Mouse (Mus musculus): Measurements from ENCODE around the gene Atp2b1. TPM values are rescaled to one million over a fixed set of nuclear protein-coding genes. Genes with fewer than 3 reads are reported as not detected.

The Atp2b1 gene
- polyA plus RNA-seq, 1 experiment = 4.1 TPM

DNA sequence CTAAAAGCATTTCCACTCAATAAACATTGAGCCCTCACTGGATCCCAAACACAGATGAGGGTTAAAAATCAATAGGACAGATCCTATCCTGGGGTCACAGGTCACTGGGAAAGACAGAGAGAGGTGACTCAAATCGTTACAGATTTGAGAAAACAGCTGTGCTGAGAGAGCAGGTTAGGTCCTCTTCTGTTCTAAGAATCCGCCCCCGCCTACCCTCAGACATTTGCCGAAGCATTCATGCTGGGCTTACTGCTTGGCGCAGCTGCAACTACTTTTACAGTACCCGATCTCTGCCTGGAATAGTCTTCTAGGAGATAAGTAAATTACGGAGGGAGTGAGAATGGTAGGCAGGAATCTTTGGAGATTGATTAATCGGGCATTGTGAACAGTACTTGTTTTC is 47.9 kb downstream of the Atp2b1 start:
- Histone ChIP-seq H3K4me1 (ENCODE audit: control insufficient read depth, insufficient read depth, low read length) (no peaks in the 10 kb centered on the region), H3K4me3 (ENCODE audit: control insufficient read depth, low read depth, low read length) (no peak overlapping the region), H3K36me3 (ENCODE audit: control insufficient read depth, insufficient read depth, low read length) (no peaks in the 10 kb centered on the region), H3K27ac (ENCODE audit: control insufficient read depth, insufficient read depth, low read depth, low read length) (no peak overlapping the region), H3K27me3 (ENCODE audit: control insufficient read depth, insufficient read depth, low read length) (no peaks in the 10 kb centered on the region)
- TF ChIP-seq POLR2A (IDR thresholded peaks at IDR 0.05; ENCODE audit: control insufficient read depth, low read depth, low read length) = no peak
- TF ChIP-seq CTCF (IDR thresholded peaks at IDR 0.05; ENCODE audit: control insufficient read depth, insufficient read depth, insufficient replicate concordance, low read depth, low read length) = no peak

DNA sequence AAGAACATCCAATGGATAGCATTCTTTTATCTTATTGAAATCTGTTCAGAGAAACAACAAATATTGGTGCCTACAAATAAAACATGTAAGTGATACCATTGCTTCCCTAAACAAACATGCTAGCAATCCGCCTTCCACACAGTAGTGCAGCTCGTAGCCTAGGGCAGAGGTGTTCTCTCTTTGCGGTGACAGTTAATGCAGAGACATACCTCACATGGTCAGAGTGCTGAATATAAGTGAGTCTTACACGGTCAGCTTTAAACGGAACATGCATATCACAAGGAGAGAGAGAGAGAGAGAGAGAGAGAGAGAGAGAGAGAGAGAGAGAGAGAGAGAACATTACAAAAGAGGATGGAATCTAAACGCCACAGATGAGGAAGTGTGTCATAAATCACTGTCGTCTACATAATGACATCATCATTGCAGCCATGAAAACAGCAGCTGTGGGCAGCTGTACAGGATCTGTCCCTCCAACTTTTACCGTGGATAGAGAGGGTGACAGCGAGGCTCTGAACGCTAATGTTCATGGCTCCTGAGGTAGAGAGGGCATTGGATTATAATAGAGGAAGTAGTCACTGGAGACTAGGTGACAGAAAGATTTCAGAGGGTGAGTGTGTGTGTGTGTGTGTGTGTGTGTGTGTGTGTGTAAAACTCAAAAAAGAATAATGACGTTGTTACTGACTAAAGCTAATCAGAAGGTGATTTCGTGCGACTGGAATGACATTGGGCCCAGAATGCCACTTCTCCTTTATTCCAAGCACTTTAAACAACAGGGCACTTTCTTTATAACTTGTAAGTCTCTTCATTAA is 52.4 kb downstream of the Atp2b1 start:
- no peak overlapping the region for H3K27ac ChIP-seq (ENCODE audit: control insufficient read depth, insufficient read depth, low read depth, low read length)
- TF ChIP-seq POLR2A (IDR thresholded peaks at IDR 0.05; ENCODE audit: control insufficient read depth, low read depth, low read length) = no peak
- TF ChIP-seq CTCF (IDR thresholded peaks at IDR 0.05; ENCODE audit: control insufficient read depth, insufficient read depth, insufficient replicate concordance, low read depth, low read length) = no peak
- no peaks in the 10 kb centered on the region for H3K36me3 ChIP-seq (ENCODE audit: control insufficient read depth, insufficient read depth, low read length)
- no peak overlapping the region for H3K4me3 ChIP-seq (ENCODE audit: control insufficient read depth, low read depth, low read length)
- H3K4me1 ChIP-seq (ENCODE audit: control insufficient read depth, insufficient read depth, low read length) = no peaks in the 10 kb centered on the region
- no peaks in the 10 kb centered on the region for H3K27me3 ChIP-seq (ENCODE audit: control insufficient read depth, insufficient read depth, low read length)

DNA sequence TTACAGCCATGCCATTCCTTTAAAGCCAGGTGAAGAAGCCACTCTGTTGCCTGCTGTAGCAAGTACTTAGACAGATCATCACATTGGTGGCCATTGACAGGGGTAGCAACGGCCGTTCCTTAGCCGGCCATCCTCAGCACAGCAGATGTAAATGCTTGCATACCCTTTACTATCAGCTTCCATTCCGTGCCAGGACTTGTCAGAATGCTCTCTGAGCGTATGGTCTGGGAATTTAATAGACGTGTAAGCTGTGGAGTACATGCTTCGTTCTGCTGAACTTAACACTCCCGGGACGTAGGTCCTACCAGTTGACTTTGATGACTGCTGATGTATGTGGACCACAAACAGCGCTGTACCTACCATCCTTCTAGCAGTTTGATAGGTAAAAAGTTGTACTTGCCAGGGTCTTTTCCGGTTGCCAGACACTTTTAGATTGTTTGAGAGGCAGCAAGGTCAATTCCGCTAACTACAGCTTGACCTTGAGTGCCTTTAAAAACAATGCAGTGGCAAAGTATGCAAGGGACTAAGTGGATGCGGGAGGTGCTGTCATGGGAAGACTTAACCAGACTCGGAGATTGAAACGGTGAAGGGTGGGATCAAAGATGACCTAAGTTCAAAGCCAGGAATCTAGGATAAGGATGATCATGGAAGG is 53.2 kb downstream of the Atp2b1 start:
- no peak overlapping the region for H3K27ac ChIP-seq (ENCODE audit: control insufficient read depth, insufficient read depth, low read depth, low read length)
- TF ChIP-seq POLR2A (IDR thresholded peaks at IDR 0.05; ENCODE audit: control insufficient read depth, low read depth, low read length) (no peak), CTCF (IDR thresholded peaks at IDR 0.05; ENCODE audit: control insufficient read depth, insufficient read depth, insufficient replicate concordance, low read depth, low read length) (no peak)
- no peak overlapping the region for H3K4me3 ChIP-seq (ENCODE audit: control insufficient read depth, low read depth, low read length)
- no peaks in the 10 kb centered on the region for H3K27me3 ChIP-seq (ENCODE audit: control insufficient read depth, insufficient read depth, low read length)
- no peaks in the 10 kb centered on the region for H3K36me3 ChIP-seq (ENCODE audit: control insufficient read depth, insufficient read depth, low read length)
- H3K4me1 ChIP-seq (ENCODE audit: control insufficient read depth, insufficient read depth, low read length) = no peaks in the 10 kb centered on the region

DNA sequence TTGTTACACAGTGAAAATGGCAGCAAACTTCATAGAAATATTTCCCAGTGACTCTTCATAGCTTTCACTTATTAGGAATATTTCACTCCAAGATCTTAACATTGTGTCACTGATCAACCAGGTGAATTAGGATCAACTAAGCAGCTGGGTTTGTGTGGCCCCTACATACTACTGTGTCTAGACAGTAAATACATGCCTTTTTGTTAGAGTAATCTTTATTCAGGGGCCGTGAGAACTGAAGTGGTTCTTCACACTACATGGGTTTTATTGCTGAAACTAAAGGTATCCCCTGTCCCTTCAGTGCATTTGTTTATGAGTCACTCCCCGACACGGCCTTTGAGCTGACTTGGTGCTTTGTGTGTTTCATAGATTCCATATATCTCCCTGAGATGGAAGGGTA is 56.7 kb downstream of the Atp2b1 start:
- Histone ChIP-seq H3K27ac (ENCODE audit: control insufficient read depth, insufficient read depth, low read depth, low read length) (no peak overlapping the region), H3K36me3 (ENCODE audit: control insufficient read depth, insufficient read depth, low read length) (no peaks in the 10 kb centered on the region), H3K4me3 (ENCODE audit: control insufficient read depth, low read depth, low read length) (no peak overlapping the region), H3K27me3 (ENCODE audit: control insufficient read depth, insufficient read depth, low read length) (no peaks in the 10 kb centered on the region), H3K4me1 (ENCODE audit: control insufficient read depth, insufficient read depth, low read length) (no peaks in the 10 kb centered on the region; the same call in 1 of the 2 replicates)
- TF ChIP-seq POLR2A (IDR thresholded peaks at IDR 0.05; ENCODE audit: control insufficient read depth, low read depth, low read length) = no peak
- no peak for TF ChIP-seq CTCF (IDR thresholded peaks at IDR 0.05; ENCODE audit: control insufficient read depth, insufficient read depth, insufficient replicate concordance, low read depth, low read length)

DNA sequence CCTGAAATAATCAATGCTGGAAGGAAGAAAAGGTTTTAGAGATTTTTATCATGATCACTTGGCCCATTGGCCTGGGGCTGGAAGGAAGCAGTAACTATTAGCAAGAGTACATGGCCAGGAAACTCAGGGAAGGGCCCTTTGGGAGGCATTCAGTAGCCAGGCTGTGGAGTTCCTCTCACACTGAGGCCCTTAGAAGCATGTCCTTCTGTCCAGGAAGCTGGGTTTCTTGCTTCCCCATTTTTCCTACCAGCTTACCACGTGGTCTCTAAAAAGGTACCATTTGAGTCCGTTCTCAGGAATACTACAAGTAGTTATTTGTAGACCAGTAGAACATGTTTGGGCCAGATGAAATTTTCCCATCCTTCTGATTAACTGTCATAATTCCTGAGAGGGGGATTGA is 58.2 kb downstream of the Atp2b1 start:
- Histone ChIP-seq H3K4me3 (ENCODE audit: control insufficient read depth, low read depth, low read length) (no peak overlapping the region), H3K27ac (ENCODE audit: control insufficient read depth, insufficient read depth, low read depth, low read length) (no peak overlapping the region), H3K36me3 (ENCODE audit: control insufficient read depth, insufficient read depth, low read length) (no peaks in the 10 kb centered on the region), H3K4me1 (ENCODE audit: control insufficient read depth, insufficient read depth, low read length) (no peaks in the 10 kb centered on the region; the same call in 1 of the 2 replicates), H3K27me3 (ENCODE audit: control insufficient read depth, insufficient read depth, low read length) (no peaks in the 10 kb centered on the region)
- no peak for TF ChIP-seq CTCF (IDR thresholded peaks at IDR 0.05; ENCODE audit: control insufficient read depth, insufficient read depth, insufficient replicate concordance, low read depth, low read length)
- no peak for TF ChIP-seq POLR2A (IDR thresholded peaks at IDR 0.05; ENCODE audit: control insufficient read depth, low read depth, low read length)

DNA sequence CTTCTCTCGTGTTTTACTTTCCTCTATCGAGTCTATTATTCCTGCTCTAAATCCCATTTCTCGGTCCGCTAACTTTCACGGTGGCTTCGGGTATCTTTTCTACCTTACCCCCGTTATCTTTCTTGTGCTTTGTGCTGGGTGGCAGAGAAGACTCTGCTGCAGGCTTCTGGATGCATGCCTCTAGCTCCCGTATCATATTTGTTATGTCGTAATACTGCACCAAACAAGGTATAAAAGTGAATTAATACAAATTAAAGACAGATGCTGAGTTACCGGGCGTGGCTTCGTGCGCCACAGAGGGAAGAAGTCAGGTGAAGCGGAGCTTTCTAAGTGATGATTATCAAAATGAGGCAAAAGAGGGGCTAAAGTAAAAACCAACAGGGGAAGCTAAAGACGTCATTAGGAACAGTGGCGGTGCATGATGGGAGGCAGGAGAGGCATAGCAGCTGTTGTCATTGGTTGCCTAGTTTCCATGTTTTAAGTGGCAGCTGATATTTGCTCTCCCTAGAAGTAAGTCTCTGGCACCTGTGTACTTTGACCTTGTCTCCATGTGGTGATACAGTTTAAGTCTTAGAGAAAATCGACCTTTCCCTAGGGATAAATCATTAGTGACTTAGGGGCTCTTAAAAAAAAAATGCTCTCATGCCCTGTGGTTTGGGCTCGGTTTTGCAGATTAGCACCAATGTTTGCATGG is 58.9 kb downstream of the Atp2b1 start:
- H3K27me3 ChIP-seq (ENCODE audit: control insufficient read depth, insufficient read depth, low read length) = no peaks in the 10 kb centered on the region
- no peaks in the 10 kb centered on the region for H3K36me3 ChIP-seq (ENCODE audit: control insufficient read depth, insufficient read depth, low read length)
- no peak overlapping the region for H3K4me3 ChIP-seq (ENCODE audit: control insufficient read depth, low read depth, low read length)
- H3K4me1 ChIP-seq (ENCODE audit: control insufficient read depth, insufficient read depth, low read length) = no peaks in the 10 kb centered on the region; the same call in 1 of the 2 replicates
- no peak for TF ChIP-seq CTCF (IDR thresholded peaks at IDR 0.05; ENCODE audit: control insufficient read depth, insufficient read depth, insufficient replicate concordance, low read depth, low read length)
- TF ChIP-seq POLR2A (IDR thresholded peaks at IDR 0.05; ENCODE audit: control insufficient read depth, low read depth, low read length) = no peak
- no peak overlapping the region for H3K27ac ChIP-seq (ENCODE audit: control insufficient read depth, insufficient read depth, low read depth, low read length)

- H3K36me3 ChIP-seq (ENCODE audit: control insufficient read depth, insufficient read depth, low read length) = no peaks in the 10 kb centered on the region
- no peaks in the 10 kb centered on the region for H3K27me3 ChIP-seq (ENCODE audit: control insufficient read depth, insufficient read depth, low read length)
- no peak overlapping the region for H3K4me3 ChIP-seq (ENCODE audit: control insufficient read depth, low read depth, low read length)
- no peak overlapping the region for H3K27ac ChIP-seq (ENCODE audit: control insufficient read depth, insufficient read depth, low read depth, low read length)
- no peak for TF ChIP-seq POLR2A (IDR thresholded peaks at IDR 0.05; ENCODE audit: control insufficient read depth, low read depth, low read length)
- no peak for TF ChIP-seq CTCF (IDR thresholded peaks at IDR 0.05; ENCODE audit: control insufficient read depth, insufficient read depth, insufficient replicate concordance, low read depth, low read length)
- H3K4me1 ChIP-seq (ENCODE audit: control insufficient read depth, insufficient read depth, low read length) = no peaks in the 10 kb centered on the region; the same call in 1 of the 2 replicates
Observed at GRCm38 (mm10) chr10:98974645-98975044, 60.4 kb downstream of the Atp2b1 start.

All from testis, adult 2 months (tissue).